Mouse (Mus musculus) urinary bladder, postnatal 25 days (tissue): ENCODE measurements around the gene Snx1.

Experiments
- DNase-seq: peaks from one replicate; pipeline ENCODE4 v3.0.0; 2022; ENCODE audit warnings: low spot score

The Snx1 gene

GRCm38 (mm10) chr9:66126456-66127192 lies at the start of gene Snx1, which contains the start of gene Ciao2a:
Gene Snx1, minus strand, starts transcription at chr9:66126587.
Gene Ciao2a, plus strand, starts transcription at chr9:66126611.
- peak; percentile 77 for DNase-seq

GRCm38 (mm10) chr9:66174985-66175384 lies 48.6 kb upstream of the Snx1 start:
- DNase-seq = no peak

GRCm38 (mm10) chr9:66173316-66173855 lies 47.0 kb upstream of the Snx1 start:
- DNase-seq = no peak

- no peak for DNase-seq
These were observed 45.0 kb upstream of the Snx1 start for GRCm38 (mm10) chr9:66171275-66171921.

- no peak for DNase-seq
These were observed 44.1 kb upstream of the Snx1 start for GRCm38 (mm10) chr9:66170506-66170905.

GRCm38 (mm10) chr9:66168233-66168632 lies 41.8 kb upstream of the Snx1 start:
- DNase-seq = no peak

- no peak for DNase-seq
These were observed 40.8 kb upstream of the Snx1 start for GRCm38 (mm10) chr9:66167222-66167621.

GRCm38 (mm10) chr9:66162995-66163394 lies 36.6 kb upstream of the Snx1 start:
- DNase-seq = no peak

GRCm38 (mm10) chr9:66160155-66160554 lies 33.8 kb upstream of the Snx1 start:
- DNase-seq = no peak

- DNase-seq = no peak
These were observed 32.6 kb upstream of the Snx1 start for GRCm38 (mm10) chr9:66158885-66159430.

GRCm38 (mm10) chr9:66157958-66158830 lies 31.8 kb upstream of the Snx1 start, which contains the start of gene Dapk2:
Gene Dapk2, plus strand, starts transcription at chr9:66158223.
- peak; percentile 93 for DNase-seq

- DNase-seq = no peak
These were observed 29.1 kb upstream of the Snx1 start for GRCm38 (mm10) chr9:66155534-66155933.

- DNase-seq = no peak
These were observed 27.6 kb upstream of the Snx1 start for GRCm38 (mm10) chr9:66154013-66154412.

GRCm38 (mm10) chr9:66153594-66153993 lies 27.2 kb upstream of the Snx1 start:
- no peak for DNase-seq

- no peak for DNase-seq
These were observed 25.6 kb upstream of the Snx1 start for GRCm38 (mm10) chr9:66152011-66152410.

- no peak for DNase-seq
These were observed 19.8 kb upstream of the Snx1 start for GRCm38 (mm10) chr9:66146141-66146540.

- DNase-seq = peak; percentile 61
These were observed 17.9 kb upstream of the Snx1 start for GRCm38 (mm10) chr9:66144248-66144647.

- DNase-seq = no peak
These were observed 15.9 kb upstream of the Snx1 start for GRCm38 (mm10) chr9:66142265-66142664.

GRCm38 (mm10) chr9:66138193-66138592 lies 11.8 kb upstream of the Snx1 start:
- no peak for DNase-seq

- DNase-seq = no peak
These were observed 9.6 kb upstream of the Snx1 start for GRCm38 (mm10) chr9:66135967-66136366.

- DNase-seq = no peak
These were observed 5.1 kb upstream of the Snx1 start for GRCm38 (mm10) chr9:66131466-66131865.

- DNase-seq = no peak
These were observed 1.5 kb upstream of the Snx1 start for GRCm38 (mm10) chr9:66127884-66128283.
